Mouse (Mus musculus): ENCODE results near the gene Pard3b.

Pard3b gene

GRCm38 (mm10) chr1:61751008-61751407, 112.4 kb downstream of the Pard3b start:
- no peak for DNase-seq (ENCODE audit: low spot score)

DNA sequence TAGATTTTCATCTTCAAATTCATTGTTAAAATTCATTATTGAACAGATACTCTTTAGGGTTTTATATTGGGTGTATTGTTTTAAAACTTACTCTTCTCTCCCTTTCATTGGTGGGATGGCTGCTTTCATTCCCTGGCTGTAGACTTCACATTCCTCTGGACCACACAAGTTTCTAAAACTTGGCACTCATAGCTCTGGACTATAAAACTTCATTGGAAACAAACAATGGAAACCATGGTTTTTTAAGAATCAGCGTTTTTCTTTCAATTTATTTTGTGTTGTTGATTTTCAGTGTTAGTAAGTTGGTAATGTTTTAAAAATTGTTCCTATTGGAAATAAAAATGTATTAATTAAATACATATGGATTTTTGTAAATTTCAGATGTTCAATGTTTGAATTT, 118.1 kb downstream of the Pard3b start:
- DNase-seq (ENCODE audit: low spot score) = no peak

DNA sequence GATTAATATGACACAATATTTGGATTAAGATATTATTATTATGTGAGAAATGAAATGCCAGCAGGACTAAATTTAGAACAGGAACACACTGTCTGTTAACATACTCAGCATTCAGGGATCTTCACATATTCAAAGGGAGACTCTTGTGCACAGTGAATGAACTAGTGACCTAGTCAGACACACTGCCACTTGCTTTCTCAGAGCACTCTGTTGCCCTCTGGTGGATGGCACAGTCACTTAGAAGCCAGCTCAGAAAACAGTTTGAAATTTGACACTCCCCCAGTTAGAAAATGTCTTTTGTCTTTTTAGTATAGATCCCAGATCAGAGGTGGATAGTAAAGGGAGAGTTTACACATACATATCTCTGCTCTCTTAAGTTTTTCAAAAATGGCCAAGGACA, 132.6 kb downstream of the Pard3b start:
- no peak for DNase-seq (ENCODE audit: low spot score)

DNA sequence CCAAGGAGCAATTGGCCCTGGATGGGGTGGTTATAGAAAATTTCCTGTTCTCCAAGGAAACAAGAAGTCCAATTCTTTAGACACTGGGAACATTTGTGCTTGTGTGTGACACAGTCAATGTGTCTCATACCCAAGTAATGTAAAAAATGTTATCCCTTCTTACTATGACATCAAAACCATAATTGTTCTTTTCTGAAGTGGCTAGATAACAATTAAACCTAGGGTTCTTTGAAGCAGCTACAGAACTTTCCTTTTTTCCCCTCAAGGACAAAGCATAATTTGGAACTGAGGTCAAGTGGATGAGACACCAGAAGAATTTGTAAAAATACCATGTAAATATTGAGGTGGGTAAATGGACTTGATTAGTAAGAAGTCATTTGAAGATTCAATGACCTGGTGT, 140.1 kb downstream of the Pard3b start:
- no peak for DNase-seq (ENCODE audit: low spot score)

- DNase-seq (ENCODE audit: low spot score) = no peak
These were observed 141.3 kb downstream of the Pard3b start for GRCm38 (mm10) chr1:61779906-61780305.

DNA sequence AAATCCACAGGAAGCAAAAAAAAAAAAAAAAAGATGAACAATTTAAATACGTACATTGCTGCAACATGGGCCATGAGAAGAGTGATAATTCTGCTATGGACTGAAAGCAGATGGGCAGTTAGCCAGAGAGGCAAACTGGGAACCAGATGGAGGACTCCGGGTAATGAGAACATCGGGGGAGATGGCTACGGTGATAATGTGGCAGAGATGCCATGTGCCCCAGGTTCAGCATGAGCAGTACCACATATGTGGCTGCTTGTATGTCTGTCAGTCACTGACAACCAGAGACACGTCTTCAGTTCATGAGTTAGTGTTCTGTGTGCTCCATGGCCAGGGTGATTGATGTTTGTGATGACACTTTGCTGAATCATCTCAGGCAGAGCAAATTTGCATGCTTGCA, 157.7 kb downstream of the Pard3b start:
- no peak for DNase-seq (ENCODE audit: low spot score)

GRCm38 (mm10) chr1:61820213-61820612, 181.6 kb downstream of the Pard3b start:
- no peak for DNase-seq (ENCODE audit: low spot score)

DNA sequence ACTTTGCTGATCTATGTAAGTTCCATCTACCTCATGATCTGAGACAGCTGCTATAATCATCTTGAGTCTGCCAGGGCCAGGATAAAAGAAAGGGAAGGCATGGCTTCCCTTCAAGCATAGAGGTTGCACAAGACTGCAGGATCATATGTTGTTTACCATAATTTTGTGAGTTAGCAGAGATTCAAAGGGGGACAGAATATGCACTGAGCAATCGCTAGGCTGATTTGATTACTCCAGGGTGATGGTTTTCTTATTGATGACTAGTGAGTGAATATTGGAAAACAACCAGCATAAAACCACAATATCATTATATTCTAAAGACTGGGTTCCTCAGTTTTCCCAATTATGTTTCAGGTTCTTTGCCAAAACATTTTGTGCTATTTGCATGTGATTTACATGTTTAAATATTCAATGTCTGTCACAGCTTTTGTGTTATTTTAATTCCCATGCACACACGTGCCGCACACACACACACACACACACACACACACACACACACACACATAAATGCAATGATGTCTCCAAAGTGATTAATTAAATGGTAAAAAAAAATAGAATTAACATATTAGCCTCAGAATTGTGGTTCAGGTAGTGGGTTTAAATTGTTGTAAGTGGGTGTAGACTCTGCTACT, 187.1 kb downstream of the Pard3b start:
- no peak for DNase-seq (ENCODE audit: low spot score)

DNA sequence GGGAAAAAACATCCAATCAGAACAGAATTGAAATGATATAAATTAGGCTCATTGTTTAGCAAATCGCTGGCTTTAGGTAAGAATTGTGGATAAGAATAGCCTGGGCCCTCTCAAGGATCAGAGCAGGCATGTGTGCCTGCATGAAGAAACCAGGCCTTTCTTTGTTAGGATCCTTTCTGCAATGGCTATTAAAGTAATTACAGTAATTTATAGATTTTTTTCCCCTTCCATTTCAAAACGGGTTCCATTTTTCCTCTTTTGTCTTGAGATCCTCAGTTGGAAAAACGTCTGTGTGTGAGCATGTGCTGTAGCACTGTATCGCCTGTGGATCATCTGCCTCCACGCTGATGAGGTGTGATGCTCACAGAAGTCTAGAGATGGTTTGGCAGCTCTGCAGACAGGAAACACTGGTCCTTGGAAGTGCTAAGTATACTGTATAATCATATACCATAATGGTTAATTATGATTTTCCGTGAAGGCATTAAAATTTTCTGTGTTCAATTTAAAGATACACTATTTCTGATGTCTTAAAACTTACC, 198.5 kb downstream of the Pard3b start:
- no peak for DNase-seq (ENCODE audit: low spot score)

DNA sequence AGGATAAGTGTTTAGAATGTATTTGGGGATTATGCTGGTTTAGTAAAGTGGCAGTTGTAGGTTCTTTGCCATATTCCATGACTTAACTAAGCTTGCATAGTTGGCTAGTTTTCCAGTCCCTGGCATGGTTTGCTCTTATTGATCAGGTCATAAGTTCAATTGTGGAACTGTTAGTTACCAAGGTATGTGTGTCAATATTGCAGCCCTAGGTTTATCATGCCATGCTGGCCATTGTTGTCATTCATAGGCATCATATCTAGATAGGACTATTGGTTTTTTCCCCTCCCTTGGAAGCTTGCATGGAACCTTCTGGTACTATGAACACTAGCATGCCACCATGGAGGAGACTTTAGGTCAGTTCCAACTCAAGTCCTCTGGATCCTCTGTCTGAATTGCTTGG, 208.0 kb downstream of the Pard3b start:
- DNase-seq (ENCODE audit: low spot score) = no peak

DNA sequence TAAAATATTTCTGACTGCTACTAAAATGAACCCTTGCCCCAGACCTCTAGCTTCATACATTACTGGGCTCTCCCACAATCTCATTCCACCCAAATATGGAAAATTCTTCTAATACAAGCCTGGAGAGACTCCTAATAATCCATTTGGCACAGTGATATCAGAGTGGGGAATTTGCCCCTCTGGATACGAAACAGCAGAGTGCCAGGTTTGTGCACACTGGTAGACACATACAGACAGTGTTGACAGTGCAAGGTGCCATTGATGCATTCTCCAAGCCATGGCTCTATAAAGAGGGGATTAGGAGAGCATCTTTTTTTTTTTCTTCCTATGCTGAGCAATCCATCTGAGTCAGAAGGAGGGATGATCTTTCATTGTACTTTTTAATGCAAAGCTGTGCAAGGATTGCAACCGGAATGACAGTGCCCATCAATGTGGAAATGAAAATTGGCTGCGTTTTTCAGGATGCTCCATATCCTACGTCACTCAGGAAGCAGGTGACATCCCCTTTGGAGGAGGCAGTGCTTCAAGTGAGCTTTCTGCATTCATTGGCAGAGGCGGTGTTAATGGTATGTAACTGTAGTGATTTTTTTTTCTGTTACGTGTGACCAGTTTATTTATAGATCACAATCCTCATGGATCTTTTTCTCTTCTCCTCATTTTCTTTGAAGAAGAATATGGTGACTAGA, 210.5 kb downstream of the Pard3b start:
- no peak for DNase-seq (ENCODE audit: low spot score)

DNA sequence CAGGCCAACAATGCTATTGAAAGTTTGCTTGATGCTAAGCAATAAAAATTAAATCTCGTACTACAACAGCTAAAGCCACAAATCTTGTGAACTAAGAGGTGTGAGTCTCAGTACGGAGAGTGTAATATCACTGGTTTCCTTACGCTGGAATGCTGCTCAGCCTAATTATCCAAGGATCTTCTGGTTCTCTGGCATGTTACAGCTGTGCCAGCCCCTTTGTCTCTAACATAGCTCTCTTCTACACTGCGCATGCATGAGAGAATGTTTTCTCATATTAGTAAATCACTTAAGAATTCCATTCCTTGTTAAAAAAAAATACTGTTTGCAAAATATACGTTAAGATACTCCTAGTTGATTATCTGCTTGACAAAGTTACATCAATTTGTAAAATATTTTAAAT, 211.8 kb downstream of the Pard3b start:
- DNase-seq (ENCODE audit: low spot score) = no peak

GRCm38 (mm10) chr1:61851176-61851575, 212.6 kb downstream of the Pard3b start:
- DNase-seq (ENCODE audit: low spot score) = no peak

- DNase-seq (ENCODE audit: low spot score) = no peak
These were observed 228.9 kb downstream of the Pard3b start for GRCm38 (mm10) chr1:61867286-61868082.

- DNase-seq (ENCODE audit: low spot score) = no peak
These were observed 236.3 kb downstream of the Pard3b start for GRCm38 (mm10) chr1:61874875-61875274.

GRCm38 (mm10) chr1:61879706-61880470, 241.3 kb downstream of the Pard3b start:
- DNase-seq (ENCODE audit: low spot score) = no peak

DNA sequence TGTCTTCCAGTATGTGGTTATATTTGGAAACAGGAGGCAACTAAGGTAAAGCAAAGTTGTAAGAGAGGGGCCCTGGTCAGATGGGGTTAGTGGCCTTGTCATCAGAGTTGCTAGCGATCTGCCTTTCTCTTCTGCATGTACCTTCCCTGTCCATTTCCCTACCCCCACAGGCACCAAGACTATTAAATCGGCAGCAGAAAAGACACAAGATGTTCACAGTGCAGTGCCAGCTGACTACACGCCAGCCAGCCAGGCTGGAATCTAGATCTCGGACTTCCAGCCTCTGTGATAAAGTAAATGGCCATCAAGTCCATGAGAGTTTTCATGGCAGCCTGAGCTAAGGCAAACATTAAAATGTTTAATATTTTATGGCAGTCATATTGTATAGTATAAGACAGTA, 257.4 kb downstream of the Pard3b start:
- DNase-seq (ENCODE audit: low spot score) = no peak

- no peak for DNase-seq (ENCODE audit: low spot score)
These were observed 264.8 kb downstream of the Pard3b start for GRCm38 (mm10) chr1:61903271-61904007.

- DNase-seq (ENCODE audit: low spot score) = no peak
These were observed 265.4 kb downstream of the Pard3b start for GRCm38 (mm10) chr1:61904036-61904435.

DNA sequence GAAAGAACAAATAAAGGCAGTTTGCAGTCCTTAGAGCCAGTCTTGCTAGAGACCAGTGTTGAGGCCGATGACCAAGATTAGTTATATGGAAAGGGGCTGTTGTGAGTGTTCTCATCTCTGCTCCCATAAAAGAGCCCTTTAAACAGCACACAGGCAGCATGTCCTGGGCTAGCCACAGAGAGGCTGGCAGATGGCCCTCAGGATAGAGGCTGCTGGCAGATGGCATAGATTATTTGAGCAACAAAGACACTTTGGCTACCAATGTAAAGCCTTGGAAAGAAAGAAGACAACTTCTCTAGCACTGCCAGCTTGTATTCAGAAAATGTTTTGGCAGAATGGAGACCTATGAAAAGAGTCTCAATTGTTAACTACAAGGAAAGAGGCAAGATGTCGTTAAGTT, 274.3 kb downstream of the Pard3b start:
- no peak for DNase-seq (ENCODE audit: low spot score)

GRCm38 (mm10) chr1:61924958-61925357, 286.3 kb downstream of the Pard3b start:
- DNase-seq (ENCODE audit: low spot score) = no peak

Data from urinary bladder, postnatal 10 days (tissue).